Mouse (Mus musculus) heart, adult 2 months (tissue): Measurements from ENCODE around the gene Col6a3. TPM values are rescaled to one million over a fixed set of nuclear protein-coding genes. Genes with fewer than 3 reads are reported as not detected.
A peak's percentile ranks its signal among the peaks of the same experiment; 100 is the strongest.

Experiments
- DNase-seq, 2 experiments: peaks; one replicate each; pipeline ENCODE4 v3.0.0; 2021
- H3K27ac ChIP-seq: fragments of 200-600 bp; 2 replicates; pipeline ENCODE4 v1.8.1; 2022
- H3K27me3 ChIP-seq: fragments of 200-500 bp; 2 replicates; pipeline ENCODE4 v1.6.1; 2012; ENCODE audit warnings: mild to moderate bottlenecking, low read length, inconsistent platforms, mixed read lengths; ENCODE audit not compliant: control insufficient read depth, insufficient read depth
- H3K36me3 ChIP-seq: fragments of 200-500 bp; 2 replicates; pipeline ENCODE4 v1.6.1; 2012; ENCODE audit warnings: low read length, inconsistent platforms; ENCODE audit not compliant: control insufficient read depth, insufficient read depth
- H3K4me1 ChIP-seq: fragments of 200-500 bp; 2 replicates; pipeline ENCODE4 v1.6.1; 2011; ENCODE audit warnings: low read length; ENCODE audit not compliant: control insufficient read depth, insufficient read depth
- H3K4me3 ChIP-seq: fragments of 200-600 bp; 2 replicates; pipeline ENCODE4 v1.8.1; 2022
- H3K79me2 ChIP-seq: fragments of 200-500 bp; replicated peaks from 2 replicates; pipeline ENCODE4 v1.6.1; 2012; ENCODE audit warnings: mild to moderate bottlenecking, inconsistent platforms, low read length, moderate library complexity, mixed read lengths; ENCODE audit not compliant: control insufficient read depth, insufficient read depth
- H3K9ac ChIP-seq: fragments of 200-500 bp; 2 replicates; pipeline ENCODE4 v1.6.1; 2012; ENCODE audit warnings: low read depth, mild to moderate bottlenecking, control low read depth, inconsistent platforms, low read length, mixed read lengths
- CTCF ChIP-seq: fragments of 200-600 bp; IDR thresholded peaks from 2 replicates; pipeline ENCODE4 v1.8.1; 2022; ENCODE audit warnings: antibody characterized with exemption, mild to moderate bottlenecking, moderate library complexity
- EP300 ChIP-seq: fragments of 200-500 bp; IDR thresholded peaks from 2 replicates; pipeline ENCODE4 v1.6.1; 2011; ENCODE audit warnings: low read depth, low read length, control low read depth; ENCODE audit not compliant: insufficient read depth
- POLR2A ChIP-seq: fragments of 200-500 bp; IDR thresholded peaks from 2 replicates; pipeline ENCODE4 v1.6.1; 2011; ENCODE audit warnings: mild to moderate bottlenecking, low read depth, low read length, control low read depth; ENCODE audit not compliant: insufficient read depth
- WGBS: fragments of 180-500 bp; shearing (Covaris S2); methylation state at CpG from one replicate; pipeline ENCODE4 v1.1.7; 2018; 5-methylcytosine and 5-hydroxymethylcytosine counted together
- intact Hi-C: fragments of 180-260 bp; cut with DNase I; formaldehyde crosslinking; loops from one replicate; pipeline ENCODE4 v1.15.1; 2025
- polyA plus RNA-seq: library from polyadenylated mRNA; depleted of rRNA; stranded (reverse); fragments of >200 nt; gene quantifications from 2 replicates; pipeline ENCODE4 v1.2.3, GENCODE M21; 2012
- total RNA-seq, 2 experiments: library from RNA; stranded (reverse); gene quantifications; 2 replicates each; pipeline ENCODE4 v1.2.3; 2021

Col6a3 gene
- total and polyA plus RNA-seq, 3 experiments, result 15.8 to 35.9 (median 16.8) TPM

DNA sequence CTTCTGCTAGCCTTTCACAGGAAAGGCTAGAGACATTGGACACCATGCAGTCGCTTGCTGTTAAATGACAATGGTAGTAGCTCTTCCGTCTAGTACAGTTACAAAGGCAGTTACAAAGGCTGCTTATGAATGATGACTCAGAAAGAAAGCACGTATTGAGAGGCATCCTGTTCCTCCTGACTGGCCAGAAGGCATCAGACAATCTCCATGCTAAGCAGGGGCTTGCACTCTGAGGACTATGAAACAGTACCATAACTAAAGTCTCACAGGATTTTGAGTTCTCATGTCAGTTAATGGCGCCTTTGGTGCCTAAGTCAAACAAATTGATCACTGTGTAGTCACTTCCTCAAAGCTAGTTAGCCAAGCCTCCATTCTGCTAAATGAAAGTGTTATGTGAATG is 72.6 kb downstream of the Col6a3 start:
- Histone ChIP-seq H3K9ac (no peak overlapping the region), H3K36me3 (no peaks in the 10 kb centered on the region), H3K27me3 (no peaks in the 10 kb centered on the region), H3K4me1 (no peaks in the 10 kb centered on the region), H3K79me2 (no peaks in the 10 kb centered on the region), H3K4me3 (no peak overlapping the region), H3K27ac (no peak overlapping the region)
- no peak for DNase-seq
- WGBS, result 53% methylated on average over 4 of the region's 4 CpGs
- TF ChIP-seq CTCF (no peak), POLR2A (no peak), EP300 (no peak)
- intact Hi-C loops, result no loop called here

DNA sequence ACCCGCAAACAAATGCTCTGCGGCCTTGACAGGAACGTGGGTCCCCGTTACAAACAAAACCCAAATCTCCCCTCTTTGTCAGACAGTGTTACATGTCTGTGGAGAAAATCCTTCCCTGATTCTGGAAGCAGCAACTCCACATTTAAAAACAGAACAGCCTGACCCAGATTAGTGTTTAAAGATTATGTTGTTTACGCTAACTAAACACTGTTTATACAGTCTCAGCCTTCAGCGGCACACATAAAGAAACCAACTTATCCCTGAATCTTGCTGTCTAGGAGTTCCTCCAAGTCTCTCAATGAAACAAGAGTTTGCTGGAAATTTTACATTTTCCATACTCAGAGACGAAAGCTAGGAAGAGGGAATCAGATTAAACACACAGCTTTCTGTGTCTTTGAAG is 73.7 kb downstream of the Col6a3 start:
- Histone ChIP-seq H3K4me3 (no peak overlapping the region), H3K4me1 (no peaks in the 10 kb centered on the region), H3K9ac (no peak overlapping the region), H3K27ac (no peak overlapping the region), H3K36me3 (no peaks in the 10 kb centered on the region), H3K27me3 (no peaks in the 10 kb centered on the region), H3K79me2 (no peaks in the 10 kb centered on the region)
- TF ChIP-seq POLR2A (no peak), EP300 (no peak), CTCF (no peak)
- intact Hi-C loops, result no loop called here
- no peak for DNase-seq
- WGBS, result 77% methylated on average over 7 of the region's 7 CpGs

DNA sequence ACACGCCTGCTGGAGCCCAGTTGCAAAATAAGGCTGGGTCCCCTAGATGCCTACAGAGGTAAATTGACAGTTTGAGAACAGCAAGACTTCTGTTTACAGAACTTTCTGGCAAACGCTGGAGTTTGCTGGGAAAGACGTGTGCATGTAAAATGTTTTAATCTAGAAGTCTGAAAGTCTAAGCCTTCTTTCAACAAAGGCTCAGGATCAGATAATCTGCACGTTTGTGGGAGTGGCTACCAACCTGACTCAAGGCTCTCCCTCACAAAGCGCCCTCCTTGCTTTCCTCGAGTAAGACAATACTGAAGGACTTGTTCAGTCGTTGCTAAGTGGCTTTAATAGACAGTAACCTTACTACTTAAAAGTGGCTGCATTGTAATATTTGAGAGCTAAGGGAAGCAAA is 74.5 kb downstream of the Col6a3 start:
- H3K36me3 ChIP-seq, result no peaks in the 10 kb centered on the region
- no peak overlapping the region for H3K4me3 ChIP-seq
- no peaks in the 10 kb centered on the region for H3K27me3 ChIP-seq
- intact Hi-C loops, result no loop called here
- no peak overlapping the region for H3K27ac ChIP-seq
- H3K4me1 ChIP-seq, result no peaks in the 10 kb centered on the region
- no peak overlapping the region for H3K9ac ChIP-seq
- 71% methylated on average over 7 of the region's 7 CpGs for WGBS
- no peak for TF ChIP-seq CTCF
- TF ChIP-seq EP300, result no peak
- TF ChIP-seq POLR2A, result no peak
- no peaks in the 10 kb centered on the region for H3K79me2 ChIP-seq
- no peak for DNase-seq

DNA sequence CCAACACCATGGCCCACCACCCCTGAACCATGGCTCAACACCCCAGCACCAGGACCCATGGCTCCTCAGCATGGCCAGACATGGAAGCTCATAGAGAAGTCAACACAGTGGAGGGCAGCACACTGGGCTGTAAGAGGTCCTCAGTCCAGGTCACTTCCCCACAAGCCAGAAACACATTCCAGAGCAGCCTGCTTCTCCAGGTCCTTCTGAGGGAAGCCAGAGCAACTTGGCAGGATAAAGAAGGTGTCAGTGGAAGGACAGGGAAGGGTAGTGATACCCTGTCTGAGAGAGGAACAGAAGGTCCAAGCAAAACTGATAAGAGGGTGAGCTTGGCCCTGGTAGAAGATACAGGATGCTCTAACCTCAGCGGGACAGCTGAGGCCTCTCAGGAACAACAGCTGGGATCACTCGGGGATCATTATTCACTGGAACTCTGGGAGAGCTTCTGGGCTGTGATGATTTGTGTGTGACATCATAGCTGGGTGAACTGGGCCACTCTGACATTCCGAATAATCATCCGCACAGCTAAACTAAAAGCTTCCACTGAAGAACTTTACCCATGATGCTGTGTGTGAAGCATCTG is 85.6 kb downstream of the Col6a3 start:
- no peak for TF ChIP-seq POLR2A
- TF ChIP-seq EP300, result peak; percentile 37; the same call in 1 of the 2 replicates
- no peaks in the 10 kb centered on the region for H3K79me2 ChIP-seq
- H3K27me3 ChIP-seq, result no peaks in the 10 kb centered on the region
- peak; percentile 28 to 46 for DNase-seq
- H3K4me1 ChIP-seq, result peaks cover 2% of the 10 kb centered on the region
- H3K4me3 ChIP-seq, result no peak overlapping the region
- WGBS, result 52% methylated on average over 4 of the region's 4 CpGs
- no peaks in the 10 kb centered on the region for H3K36me3 ChIP-seq
- intact Hi-C loops, result no loop called here
- no peak overlapping the region; the same call in 1 of the 2 replicates for H3K27ac ChIP-seq
- no peak overlapping the region for H3K9ac ChIP-seq

DNA sequence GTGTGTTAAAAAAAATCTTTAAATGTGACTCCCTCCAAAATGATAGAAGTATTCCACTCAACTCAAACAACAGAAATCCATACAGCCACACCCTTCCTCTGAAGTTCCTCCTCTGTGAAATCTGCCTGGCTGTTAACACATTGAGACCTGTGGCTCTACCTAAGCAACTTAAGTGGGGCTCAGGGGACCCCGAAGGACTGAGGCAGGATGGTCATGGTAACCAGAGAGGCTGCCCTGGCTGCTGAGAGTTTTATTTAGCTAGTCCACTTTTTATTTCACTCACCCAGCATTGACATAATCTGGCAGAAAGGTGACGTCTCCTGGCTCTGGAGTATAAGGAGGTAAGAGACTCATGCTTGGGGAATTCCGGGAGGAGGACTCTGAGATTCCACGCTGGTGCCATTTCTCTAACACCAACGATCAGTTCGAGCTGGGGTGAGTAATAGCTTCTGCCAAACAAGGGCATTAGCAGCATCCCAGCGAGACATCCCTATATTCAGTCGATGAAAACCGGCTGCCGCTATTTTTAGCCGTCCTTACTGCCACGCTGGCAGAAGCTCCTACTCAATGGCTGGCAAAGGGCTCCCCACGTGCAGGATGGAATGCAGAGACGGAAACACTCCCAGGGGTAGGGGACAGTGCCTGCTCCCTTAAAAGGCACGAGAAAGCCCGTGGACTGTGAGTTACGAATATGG is 89.8 kb downstream of the Col6a3 start:
- Histone ChIP-seq H3K36me3 (no peaks in the 10 kb centered on the region), H3K27me3 (no peaks in the 10 kb centered on the region), H3K27ac (no peak overlapping the region; the same call in none of the 2 replicates), H3K79me2 (no peaks in the 10 kb centered on the region), H3K9ac (no peak overlapping the region), H3K4me3 (no peak overlapping the region), H3K4me1 (peaks cover 2% of the 10 kb centered on the region)
- TF ChIP-seq POLR2A, result no peak
- 24% methylated on average over 17 of the region's 17 CpGs for WGBS
- DNase-seq, result peak; percentile 54 to 65
- intact Hi-C loops, result loop anchor here (5.0 kb wide), 2 partner anchors 88 to 102 kb away; partner anchors contain the start of gene Col6a3

DNA sequence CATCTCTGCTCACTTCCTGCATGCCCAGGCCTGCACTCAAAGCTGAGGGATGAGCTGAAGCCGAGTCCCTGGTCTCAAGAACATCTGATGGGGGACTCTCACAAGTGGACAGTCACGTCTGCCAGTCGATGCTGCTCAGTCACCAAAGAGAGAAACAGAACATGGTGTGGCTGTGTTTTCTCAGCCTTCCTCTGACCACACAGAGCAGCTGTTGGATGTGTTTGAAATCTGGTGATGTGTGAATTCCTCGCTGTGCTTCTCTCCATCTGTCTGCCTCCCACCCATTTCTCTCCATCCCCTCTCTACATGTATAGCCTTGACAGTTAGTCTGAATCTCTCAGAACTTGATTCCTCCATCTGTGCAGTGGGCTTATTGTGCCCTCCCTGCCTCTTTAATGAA is 92.5 kb downstream of the Col6a3 start:
- TF ChIP-seq CTCF (no peak), EP300 (no peak), POLR2A (no peak)
- Histone ChIP-seq H3K4me1 (no peaks in the 10 kb centered on the region; the same call in 1 of the 2 replicates), H3K9ac (no peak overlapping the region), H3K27me3 (no peaks in the 10 kb centered on the region), H3K4me3 (no peak overlapping the region), H3K36me3 (no peaks in the 10 kb centered on the region), H3K27ac (no peak overlapping the region), H3K79me2 (no peaks in the 10 kb centered on the region)
- no peak for DNase-seq
- 58% methylated on average over 4 of the region's 4 CpGs for WGBS
- intact Hi-C loops, result loop anchor here (5.0 kb wide), 2 partner anchors 91 to 99 kb away; partner anchors contain the start of gene Col6a3
